Mouse (Mus musculus): Measurements from ENCODE around the gene Gm47996. TPM values are rescaled to one million over a fixed set of nuclear protein-coding genes. Genes with fewer than 3 reads are reported as not detected.
"Not testable (repeated sequence)": the region's sequence is repeated elsewhere in the genome, so short reads cannot be mapped to it uniquely, and the experiment has no call there.

The Gm47996 gene
- polyA plus RNA-seq, 1 experiment from 2014 or later: not detected

GRCm38 (mm10) chr1:151198120-151198519 lies 11.8 kb upstream of the Gm47996 start, which contains the start of gene Gm47995:
Gm47995 (plus strand) TSS chr1:151198448.
- not testable (repeated sequence) for H3K36me3 ChIP-seq (ENCODE audit: control insufficient read depth, insufficient read depth, low read length); H3K4me1 ChIP-seq (ENCODE audit: control insufficient read depth, insufficient read depth, low read length); H3K4me2 ChIP-seq (ENCODE audit: low read length); H3K9me3 ChIP-seq (ENCODE audit: control insufficient read depth, low read length); DNase-seq; ATAC-seq (ENCODE audit: low FRiP score, low TSS enrichment); H3K9ac ChIP-seq (replicated peaks; ENCODE audit: low read length); H3K27me3 ChIP-seq (ENCODE audit: control insufficient read depth, insufficient read depth, low read length); H3K4me3 ChIP-seq (replicated peaks; ENCODE audit: low read depth, low read length); H3K27ac ChIP-seq (replicated peaks; ENCODE audit: low read depth, low read length)
- 88% methylated on average over 2 of the region's 4 CpGs for WGBS

- not testable (repeated sequence) for H3K27me3 ChIP-seq (ENCODE audit: control insufficient read depth, insufficient read depth, low read length); H3K4me3 ChIP-seq (replicated peaks; ENCODE audit: low read depth, low read length); H3K9me3 ChIP-seq (ENCODE audit: control insufficient read depth, low read length); H3K4me2 ChIP-seq (ENCODE audit: low read length); DNase-seq; H3K4me1 ChIP-seq (ENCODE audit: control insufficient read depth, insufficient read depth, low read length); H3K27ac ChIP-seq (replicated peaks; ENCODE audit: low read depth, low read length); H3K36me3 ChIP-seq (ENCODE audit: control insufficient read depth, insufficient read depth, low read length); H3K9ac ChIP-seq (replicated peaks; ENCODE audit: low read length)
- 0 out of 2 replicates have a peak, but pooled peaks have one; percentile 58 for ATAC-seq (ENCODE audit: low FRiP score, low TSS enrichment)
These were observed 9.3 kb upstream of the Gm47996 start for GRCm38 (mm10) chr1:151200620-151201019.

GRCm38 (mm10) chr1:151202771-151203170 lies 7.2 kb upstream of the Gm47996 start:
- H3K4me3 ChIP-seq (replicated peaks; ENCODE audit: low read depth, low read length); H3K36me3 ChIP-seq (ENCODE audit: control insufficient read depth, insufficient read depth, low read length); H3K27ac ChIP-seq (replicated peaks; ENCODE audit: low read depth, low read length); H3K4me1 ChIP-seq (ENCODE audit: control insufficient read depth, insufficient read depth, low read length); H3K27me3 ChIP-seq (ENCODE audit: control insufficient read depth, insufficient read depth, low read length); DNase-seq; H3K4me2 ChIP-seq (ENCODE audit: low read length); H3K9me3 ChIP-seq (ENCODE audit: control insufficient read depth, low read length); H3K9ac ChIP-seq (replicated peaks; ENCODE audit: low read length); ATAC-seq (ENCODE audit: low FRiP score, low TSS enrichment): not testable (repeated sequence)
- WGBS: 72% methylated on average over 3 of the region's 5 CpGs

- no CpG with 5 or more reads among the region's 6 CpGs for WGBS
- not testable (repeated sequence) for H3K9ac ChIP-seq (replicated peaks; ENCODE audit: low read length)
These were observed 6.1 kb upstream of the Gm47996 start, which contains the start of gene 3110040M04Rik for GRCm38 (mm10) chr1:151203818-151204217. 3110040M04Rik (plus strand) TSS chr1:151204121.

GRCm38 (mm10) chr1:151208493-151208892 lies 1.4 kb upstream of the Gm47996 start:
- 86% methylated on average over 3 of the region's 5 CpGs for WGBS

More at GRCm38 (mm10) chr1:151203818-151204217, 6.1 kb upstream of the Gm47996 start, which contains the start of gene 3110040M04Rik:
- not testable (repeated sequence) for H3K27me3 ChIP-seq (ENCODE audit: control insufficient read depth, insufficient read depth, low read length); H3K36me3 ChIP-seq (ENCODE audit: control insufficient read depth, insufficient read depth, low read length); DNase-seq; H3K9me3 ChIP-seq (ENCODE audit: control insufficient read depth, low read length); H3K27ac ChIP-seq (replicated peaks; ENCODE audit: low read depth, low read length); H3K4me1 ChIP-seq (ENCODE audit: control insufficient read depth, insufficient read depth, low read length); ATAC-seq (ENCODE audit: low FRiP score, low TSS enrichment); H3K4me2 ChIP-seq (ENCODE audit: low read length); H3K4me3 ChIP-seq (replicated peaks; ENCODE audit: low read depth, low read length)

GRCm38 (mm10) chr1:151208944-151209343 lies 987 bp upstream of the Gm47996 start:
- not testable (repeated sequence) for H3K4me1 ChIP-seq (ENCODE audit: control insufficient read depth, insufficient read depth, low read length); H3K36me3 ChIP-seq (ENCODE audit: control insufficient read depth, insufficient read depth, low read length); H3K4me3 ChIP-seq (replicated peaks; ENCODE audit: low read depth, low read length); H3K4me2 ChIP-seq (ENCODE audit: low read length); DNase-seq; ATAC-seq (ENCODE audit: low FRiP score, low TSS enrichment); H3K27me3 ChIP-seq (ENCODE audit: control insufficient read depth, insufficient read depth, low read length); H3K9me3 ChIP-seq (ENCODE audit: control insufficient read depth, low read length); H3K9ac ChIP-seq (replicated peaks; ENCODE audit: low read length); H3K27ac ChIP-seq (replicated peaks; ENCODE audit: low read depth, low read length)

More at GRCm38 (mm10) chr1:151208493-151208892, 1.4 kb upstream of the Gm47996 start:
- not testable (repeated sequence) for H3K27me3 ChIP-seq (ENCODE audit: control insufficient read depth, insufficient read depth, low read length); H3K27ac ChIP-seq (replicated peaks; ENCODE audit: low read depth, low read length); H3K9me3 ChIP-seq (ENCODE audit: control insufficient read depth, low read length); H3K36me3 ChIP-seq (ENCODE audit: control insufficient read depth, insufficient read depth, low read length); H3K4me3 ChIP-seq (replicated peaks; ENCODE audit: low read depth, low read length); H3K4me1 ChIP-seq (ENCODE audit: control insufficient read depth, insufficient read depth, low read length); DNase-seq; H3K9ac ChIP-seq (replicated peaks; ENCODE audit: low read length); H3K4me2 ChIP-seq (ENCODE audit: low read length)
- peak; percentile 40; the same call in 1 of the 2 replicates for ATAC-seq (ENCODE audit: low FRiP score, low TSS enrichment)

- not testable (repeated sequence) for H3K27me3 ChIP-seq (ENCODE audit: control insufficient read depth, insufficient read depth, low read length); DNase-seq; H3K4me1 ChIP-seq (ENCODE audit: control insufficient read depth, insufficient read depth, low read length); H3K36me3 ChIP-seq (ENCODE audit: control insufficient read depth, insufficient read depth, low read length); H3K4me3 ChIP-seq (replicated peaks; ENCODE audit: low read depth, low read length); H3K9me3 ChIP-seq (ENCODE audit: control insufficient read depth, low read length); H3K9ac ChIP-seq (replicated peaks; ENCODE audit: low read length); ATAC-seq (ENCODE audit: low FRiP score, low TSS enrichment); H3K4me2 ChIP-seq (ENCODE audit: low read length); H3K27ac ChIP-seq (replicated peaks; ENCODE audit: low read depth, low read length)
- WGBS: 89% methylated on average over 5 of the region's 5 CpGs
These were observed 1.7 kb downstream of the Gm47996 start for GRCm38 (mm10) chr1:151211666-151212065.

- no peaks in the 10 kb centered on the region for H3K9me3 ChIP-seq (ENCODE audit: control insufficient read depth, low read length)
- H3K4me3 ChIP-seq (replicated peaks; ENCODE audit: low read depth, low read length): no peak overlapping the region
- no peaks in the 10 kb centered on the region for H3K36me3 ChIP-seq (ENCODE audit: control insufficient read depth, insufficient read depth, low read length)
- H3K27ac ChIP-seq (replicated peaks; ENCODE audit: low read depth, low read length): no peak overlapping the region
- 81% methylated on average over 2 of the region's 2 CpGs for WGBS
- no peak for DNase-seq
- H3K27me3 ChIP-seq (ENCODE audit: control insufficient read depth, insufficient read depth, low read length): no peaks in the 10 kb centered on the region
- no peaks in the 10 kb centered on the region for H3K4me1 ChIP-seq (ENCODE audit: control insufficient read depth, insufficient read depth, low read length)
- H3K9ac ChIP-seq (replicated peaks; ENCODE audit: low read length): no peak overlapping the region
- H3K4me2 ChIP-seq (ENCODE audit: low read length): no peak overlapping the region
- no peak for ATAC-seq (ENCODE audit: low FRiP score, low TSS enrichment)
These were observed 4.9 kb downstream of the Gm47996 start for GRCm38 (mm10) chr1:151214862-151215261.

GRCm38 (mm10) chr1:151215985-151216384 lies 6.1 kb downstream of the Gm47996 start:
- Histone ChIP-seq H3K36me3 (ENCODE audit: control insufficient read depth, insufficient read depth, low read length) (no peaks in the 10 kb centered on the region), H3K9ac (replicated peaks; ENCODE audit: low read length) (no peak overlapping the region), H3K27me3 (ENCODE audit: control insufficient read depth, insufficient read depth, low read length) (no peaks in the 10 kb centered on the region), H3K9me3 (ENCODE audit: control insufficient read depth, low read length) (no peaks in the 10 kb centered on the region), H3K4me1 (ENCODE audit: control insufficient read depth, insufficient read depth, low read length) (no peaks in the 10 kb centered on the region), H3K4me3 (replicated peaks; ENCODE audit: low read depth, low read length) (no peak overlapping the region), H3K4me2 (ENCODE audit: low read length) (no peak overlapping the region), H3K27ac (replicated peaks; ENCODE audit: low read depth, low read length) (no peak overlapping the region)
- ATAC-seq (ENCODE audit: low FRiP score, low TSS enrichment): no peak
- 79% methylated on average over 1 of the region's 1 CpGs for WGBS
- no peak for DNase-seq
